Mouse (Mus musculus): ENCODE measurements around the gene Wnt7a.

GRCm38 (mm10) chr6:91392475-91393174 is 18.5 kb downstream of the Wnt7a start:
- no peak for TF ChIP-seq CTCF (conservative IDR thresholded peaks at IDR 0.05; ENCODE audit: insufficient read depth, insufficient read length, low read depth, low read length)
- TF ChIP-seq POLR2A (IDR thresholded peaks at IDR 0.05; ENCODE audit: low read depth, low read length): no peak

All from kidney, adult 2 months (tissue).